Mouse (Mus musculus) spleen, embryonic (tissue): ENCODE results near the gene Axin1.
"Not testable (repeated sequence)": the region's sequence is repeated elsewhere in the genome, so short reads cannot be mapped to it uniquely, and the experiment has no call there.

Source experiments
- CTCF ChIA-PET: fragments of 350-600 bp; sonication (Branson Sonifier 250); formaldehyde crosslinking; loops from one replicate; lab custom pipeline; 2022; lab: Charles Lee

The Axin1 gene

GRCm38 (mm10) chr17:26116503-26117258, 21.8 kb upstream of the Axin1 start:
- CTCF ChIA-PET, result interaction anchor here (0.6 to 0.7 kb wide), 2 partner anchors 15 to 79 kb away, joined by 3 to 7 read pairs; no protein-coding TSS in a partner anchor

DNA sequence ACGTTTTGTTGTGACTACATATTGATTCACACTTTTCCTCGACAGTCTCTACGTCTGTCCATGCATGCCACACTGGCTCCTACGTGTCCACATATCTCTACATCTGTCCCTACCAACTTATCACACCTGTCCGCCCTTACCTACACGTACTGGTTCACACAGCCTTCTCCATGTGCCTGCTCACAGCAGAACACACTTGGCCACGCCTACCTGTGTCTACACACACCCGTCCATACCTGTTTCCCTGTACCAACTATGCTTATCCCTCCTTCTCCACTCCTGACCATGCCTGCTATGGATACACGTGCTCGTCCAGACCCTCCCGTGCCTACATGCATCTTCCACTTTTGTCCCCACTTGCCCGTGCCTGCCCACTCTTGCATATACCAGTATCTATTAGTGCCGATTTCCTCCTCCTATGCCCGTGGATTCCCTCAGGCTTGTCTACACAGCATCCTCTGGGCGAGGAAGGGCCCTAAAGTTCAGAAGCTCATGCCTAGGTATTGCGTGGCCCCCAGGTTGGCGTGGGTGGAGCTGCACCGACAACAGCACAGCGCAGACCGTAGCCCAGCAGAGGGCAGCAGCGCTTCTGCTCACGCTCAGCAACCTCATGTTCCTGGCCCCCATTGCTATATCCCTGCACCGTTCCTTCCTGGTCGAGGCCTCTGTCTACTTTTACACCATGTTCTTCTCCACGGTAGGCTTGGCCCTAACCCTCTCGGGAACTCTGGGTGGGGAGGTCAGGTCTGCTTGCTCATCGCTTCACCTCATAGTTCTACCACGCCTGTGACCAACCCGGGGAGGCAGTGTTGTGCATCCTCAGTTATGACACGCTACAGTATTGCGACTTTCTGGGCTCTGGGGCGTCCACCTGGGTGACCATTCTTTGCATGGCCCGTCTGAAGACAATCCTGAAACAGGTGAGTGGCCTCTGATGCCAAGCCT, 18.4 kb upstream of the Axin1 start:
- CTCF ChIA-PET, result interaction anchor here (0.6 kb wide), 1 partner anchor 21 kb away, joined by 3 read pairs; no protein-coding TSS in a partner anchor

- CTCF ChIA-PET, result interaction anchor here (0.6 to 1.2 kb wide), 5 partner anchors 12 to 227 kb away, joined by 3 to 9 read pairs (median 5); partner anchors contain the start of gene Fam234a
These were observed 15.9 kb upstream of the Axin1 start for GRCm38 (mm10) chr17:26122431-26123140.

DNA sequence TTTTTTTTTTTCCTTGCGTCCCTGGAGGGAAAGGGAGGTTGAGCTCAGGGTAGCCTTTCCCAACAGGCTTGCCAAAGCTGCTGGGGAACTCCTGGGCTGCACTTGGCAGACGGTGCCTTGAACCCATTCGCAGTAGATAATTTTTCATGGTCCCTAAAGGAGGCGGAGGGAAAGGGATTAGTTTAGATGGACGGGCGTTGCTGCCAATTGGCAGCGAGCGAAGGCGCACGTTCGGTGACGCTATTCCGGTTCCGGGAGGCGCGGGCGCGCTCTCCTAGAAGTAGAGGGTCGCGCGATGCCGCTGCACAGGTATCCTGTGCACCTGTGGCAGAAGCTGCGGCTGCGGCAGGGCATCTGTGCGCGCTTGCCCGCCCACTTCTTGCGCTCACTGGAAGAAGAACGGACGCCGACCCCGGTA, 15.2 kb upstream of the Axin1 start, which contains the start of gene Mrpl28:
Mrpl28 (plus strand) TSS at position 234 of the 418 bp plus-strand sequence.
- CTCF ChIA-PET, result interaction anchor here (0.7 to 1.2 kb wide), 3 partner anchors 12 to 228 kb away, joined by 4 to 9 read pairs (median 5); no protein-coding TSS in a partner anchor

- CTCF ChIA-PET, result no interaction called here
These were observed 13.9 kb upstream of the Axin1 start for GRCm38 (mm10) chr17:26124560-26124959.

- CTCF ChIA-PET, result no interaction called here
These were observed 13.3 kb upstream of the Axin1 start for GRCm38 (mm10) chr17:26125226-26125625.

- CTCF ChIA-PET, result interaction anchor here (0.6 kb wide), 1 partner anchor 15 kb away, joined by 7 read pairs; no protein-coding TSS in a partner anchor
These were observed 7.3 kb upstream of the Axin1 start for GRCm38 (mm10) chr17:26131062-26131732.

- CTCF ChIA-PET, result no interaction called here
These were observed 6.3 kb upstream of the Axin1 start for GRCm38 (mm10) chr17:26131856-26132853.

GRCm38 (mm10) chr17:26137106-26137750, 1.3 kb upstream of the Axin1 start:
- CTCF ChIA-PET, result interaction anchor here (0.6 to 0.8 kb wide), 2 partner anchors 15 to 50 kb away, joined by 5 to 10 read pairs; no protein-coding TSS in a partner anchor

DNA sequence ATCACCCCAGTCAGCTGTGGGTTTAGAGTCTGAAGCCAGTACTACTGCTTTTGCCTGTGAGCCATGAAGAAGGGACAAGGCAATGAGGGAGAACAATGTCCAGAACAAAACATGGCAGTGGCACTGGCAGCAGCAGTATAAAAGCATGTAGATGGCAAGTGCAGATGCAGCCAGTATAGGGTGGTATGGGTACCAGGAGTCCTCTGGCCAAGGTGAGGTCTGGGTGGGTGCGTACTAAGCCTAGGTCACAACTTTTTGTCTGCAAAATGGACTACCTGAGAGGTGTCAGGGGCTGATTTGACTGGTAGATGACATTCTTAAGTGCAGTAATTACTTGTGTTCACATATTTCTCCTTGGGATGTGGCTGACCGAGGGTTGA, 747 bp upstream of the Axin1 start:
- CTCF ChIA-PET, result interaction anchor here (0.8 kb wide), 1 partner anchor 15 kb away, joined by 5 read pairs; no protein-coding TSS in a partner anchor

DNA sequence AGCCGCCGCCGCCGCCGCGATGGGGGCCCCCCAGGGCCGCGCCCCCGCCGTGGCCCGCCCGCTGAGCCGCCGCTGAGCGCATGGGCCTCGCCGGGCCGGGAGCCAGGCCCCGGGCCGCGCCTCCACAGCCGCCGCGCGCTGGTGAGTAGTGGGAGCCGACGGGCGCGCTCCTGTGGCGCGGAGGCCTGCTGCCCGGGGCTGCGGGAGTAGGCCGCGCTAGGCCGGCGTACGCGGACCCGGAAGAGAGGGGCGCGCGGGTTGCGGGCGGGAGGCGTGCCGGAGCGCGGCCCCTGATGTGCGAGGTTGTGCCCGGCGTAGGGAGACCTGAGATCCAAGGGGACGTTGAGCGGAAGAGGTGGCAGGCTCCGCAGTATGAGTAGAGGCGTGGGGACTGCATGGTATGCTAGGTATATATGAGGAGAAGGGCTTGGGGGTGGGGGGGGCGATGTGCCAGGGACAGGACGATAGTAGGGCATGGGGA, 453 bp downstream of the Axin1 start:
- CTCF ChIA-PET, result interaction anchor here (0.7 kb wide), 1 partner anchor 253 kb away, joined by 3 read pairs; no protein-coding TSS in a partner anchor

GRCm38 (mm10) chr17:26142796-26143195, 4.3 kb downstream of the Axin1 start:
- CTCF ChIA-PET, result no interaction called here

- CTCF ChIA-PET, result no interaction called here
These were observed 4.9 kb downstream of the Axin1 start for GRCm38 (mm10) chr17:26143386-26143785.

DNA sequence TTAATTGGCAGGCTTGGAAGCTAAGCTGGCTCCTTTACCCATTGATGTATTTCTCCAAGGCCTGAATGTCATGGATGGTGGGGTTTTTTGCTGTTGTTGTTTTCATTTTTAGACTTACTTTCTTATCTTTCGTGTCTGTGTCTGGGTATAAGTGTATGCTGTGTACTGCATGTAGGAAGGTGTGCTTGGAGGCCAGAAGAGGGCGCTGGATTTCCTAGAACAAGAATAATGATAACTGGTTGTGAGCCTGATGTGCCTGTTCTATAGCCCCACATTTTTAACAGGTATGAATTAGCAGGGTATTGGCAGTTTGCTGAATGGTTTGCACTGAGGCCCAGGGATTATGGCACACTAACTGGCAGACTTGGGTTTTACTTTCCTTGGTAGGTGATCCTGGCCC, 10.6 kb downstream of the Axin1 start:
- CTCF ChIA-PET, result no interaction called here

GRCm38 (mm10) chr17:26151886-26152630, 13.6 kb downstream of the Axin1 start:
- CTCF ChIA-PET, result no interaction called here

DNA sequence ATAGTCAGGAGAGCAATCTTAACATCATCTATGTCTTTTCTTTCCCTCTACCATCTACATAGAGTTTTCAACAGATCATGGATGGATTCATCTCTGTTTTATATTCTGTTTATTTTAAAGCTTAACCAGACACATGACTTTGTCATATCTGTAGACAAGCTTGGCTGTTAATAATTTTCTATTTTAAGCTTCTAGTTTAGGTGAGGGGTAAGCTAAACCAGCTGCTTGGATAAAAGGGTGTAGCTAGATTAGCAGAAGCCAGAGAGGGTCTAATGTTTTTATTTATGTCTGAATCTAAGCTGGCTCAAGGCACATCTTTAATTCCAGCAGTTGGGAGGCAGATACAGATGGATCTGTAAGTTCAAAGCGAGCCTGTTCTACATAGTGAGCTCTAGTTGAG, 24.2 kb downstream of the Axin1 start:
- CTCF ChIA-PET, result no interaction called here

GRCm38 (mm10) chr17:26168039-26168438, 29.6 kb downstream of the Axin1 start:
- CTCF ChIA-PET, result no interaction called here

DNA sequence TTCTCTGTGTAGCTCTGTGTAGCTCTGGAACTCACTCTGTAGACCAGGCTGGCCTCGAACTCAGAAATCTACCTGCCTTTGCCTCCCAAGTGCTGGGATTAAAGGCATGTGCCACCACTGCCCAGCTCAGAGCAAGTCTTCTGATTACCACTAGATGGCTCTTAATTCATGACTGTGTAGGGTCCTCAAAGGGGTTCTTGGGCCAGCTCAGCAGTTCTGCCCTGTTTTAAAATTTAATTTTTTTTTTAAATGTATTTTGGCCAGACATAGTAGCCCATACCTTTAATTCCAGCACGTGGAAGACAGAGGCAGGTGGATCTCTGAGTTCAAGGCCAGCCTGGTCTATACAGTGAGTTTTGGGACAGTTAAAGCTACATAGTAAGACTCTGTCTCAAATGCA, 36.8 kb downstream of the Axin1 start:
- CTCF ChIA-PET, result not testable (repeated sequence)
